Mouse (Mus musculus) liver, embryonic 15.5 days (tissue): ENCODE results near the gene Asf1b. TPM values are rescaled to one million over a fixed set of nuclear protein-coding genes. Genes with fewer than 3 reads are reported as not detected.

ENCODE experiments used
- ATAC-seq: fragments of 200-750 bp; cut with Nextera tagmentation; 2 replicates; pipeline ENCODE4 v1.8.0; 2017; ENCODE audit warnings: moderate number of reproducible peaks, mild to moderate bottlenecking, moderate library complexity; ENCODE audit not compliant: insufficient read depth
- H3K27ac ChIP-seq: fragments of 300-500 bp; sonication (generic); replicated peaks from 2 replicates; pipeline ENCODE4 v1.5.1; 2015; ENCODE audit warnings: mild to moderate bottlenecking, inconsistent platforms
- H3K27me3 ChIP-seq: fragments of 300-500 bp; sonication (generic); 2 replicates; pipeline ENCODE4 v1.6.1; 2015; ENCODE audit warnings: mild to moderate bottlenecking, inconsistent platforms
- H3K36me3 ChIP-seq: fragments of 300-500 bp; sonication (generic); replicated peaks from 2 replicates; pipeline ENCODE4 v1.6.1; 2015; ENCODE audit warnings: moderate library complexity, mild to moderate bottlenecking, inconsistent platforms
- H3K4me1 ChIP-seq: fragments of 300-500 bp; sonication (generic); replicated peaks from 2 replicates; pipeline ENCODE4 v1.6.1; 2015; ENCODE audit warnings: inconsistent platforms
- H3K4me2 ChIP-seq: fragments of 300-500 bp; sonication (generic); 2 replicates; pipeline ENCODE4 v1.6.1; 2015; ENCODE audit warnings: moderate library complexity, mild to moderate bottlenecking, inconsistent platforms
- H3K4me3 ChIP-seq: fragments of 300-500 bp; sonication (generic); replicated peaks from 2 replicates; pipeline ENCODE4 v1.5.1; 2015; ENCODE audit warnings: mild to moderate bottlenecking, inconsistent platforms
- H3K9ac ChIP-seq: fragments of 300-500 bp; sonication (generic); 2 replicates; pipeline ENCODE4 v1.6.1; 2015; ENCODE audit warnings: moderate library complexity, mild to moderate bottlenecking, inconsistent platforms
- H3K9me3 ChIP-seq: fragments of 300-500 bp; sonication (generic); replicated peaks from 2 replicates; pipeline ENCODE4 v1.6.1; 2016; ENCODE audit warnings: inconsistent platforms
- WGBS: fragments of 180-500 bp; shearing (Covaris S2); methylation state at CpG from one replicate; pipeline ENCODE4 v1.1.7; 2015; ENCODE audit warnings: mixed read lengths; ENCODE audit not compliant: insufficient replicate concordance; 5-methylcytosine and 5-hydroxymethylcytosine counted together
- polyA plus RNA-seq: library from polyadenylated mRNA; unstranded; fragments of >200 nt; fragmentation: Nextera tagmentation; extraction: Ambion mirVana; gene quantifications from 2 replicates; pipeline ENCODE4 v1.2.1, GENCODE M21; 2015

Asf1b gene
- polyA plus RNA-seq, 1 experiment from 2014 or later = 118 TPM

DNA sequence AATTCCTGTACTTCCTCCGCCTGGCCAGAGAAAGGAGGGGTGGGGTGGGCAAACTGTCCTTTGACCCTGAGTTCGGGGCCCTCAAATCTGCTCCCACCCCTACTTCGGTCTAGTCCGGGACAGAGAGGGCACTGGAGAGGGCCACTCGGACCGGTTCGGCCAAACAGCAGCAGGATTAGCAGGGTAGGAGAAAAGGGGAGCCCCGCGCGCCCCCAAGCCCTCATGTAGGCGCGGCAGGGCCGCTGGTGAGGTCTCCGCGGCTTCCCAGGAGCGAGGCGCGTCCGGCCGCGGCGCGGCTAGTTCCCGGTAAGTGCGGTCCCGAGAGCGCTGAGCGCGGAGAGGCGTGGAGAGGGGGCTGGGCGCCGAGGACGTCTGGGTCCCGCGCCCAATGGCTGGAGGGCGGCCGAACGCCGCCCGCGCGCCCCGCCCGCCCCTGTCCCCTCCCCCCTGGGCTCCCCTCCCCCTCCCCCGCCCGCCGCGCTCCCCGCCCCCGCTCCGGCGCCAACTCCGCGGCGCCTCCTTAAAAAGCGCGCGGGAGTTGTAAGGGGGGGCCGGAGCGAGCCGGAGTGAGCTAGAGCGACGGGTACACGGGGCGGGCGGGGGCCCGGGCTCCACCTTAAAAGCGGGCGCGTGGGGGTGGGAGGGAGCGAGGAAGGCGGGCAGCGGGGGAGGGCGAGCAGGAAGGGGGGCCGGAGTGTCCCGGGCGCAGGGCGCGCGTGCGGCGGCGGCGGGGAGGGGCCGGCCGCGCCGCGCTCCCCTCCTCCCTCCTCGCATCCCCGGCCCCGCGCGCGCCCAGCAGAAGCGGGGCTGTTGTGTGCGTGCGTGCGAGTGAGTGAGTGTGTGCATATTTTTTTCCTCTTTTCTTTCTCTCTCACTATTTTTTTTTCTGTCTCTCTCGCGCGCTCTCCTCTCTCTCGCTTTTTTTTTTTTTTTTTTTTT is 41.5 kb downstream of the Asf1b start:
- Histone ChIP-seq H3K4me2 (peak overlapping the region; percentile 99), H3K9ac (peak overlapping the region; percentile 92), H3K27ac (peak overlapping the region; percentile 91), H3K4me3 (peak overlapping the region; percentile 84), H3K9me3 (no peaks in the 10 kb centered on the region), H3K4me1 (peaks cover 73% of the 10 kb centered on the region), H3K27me3 (no peaks in the 10 kb centered on the region), H3K36me3 (peaks cover 44% of the 10 kb centered on the region)
- ATAC-seq = peak; percentile 89
- WGBS = under 1% methylated on average over 76 of the region's 103 CpGs

DNA sequence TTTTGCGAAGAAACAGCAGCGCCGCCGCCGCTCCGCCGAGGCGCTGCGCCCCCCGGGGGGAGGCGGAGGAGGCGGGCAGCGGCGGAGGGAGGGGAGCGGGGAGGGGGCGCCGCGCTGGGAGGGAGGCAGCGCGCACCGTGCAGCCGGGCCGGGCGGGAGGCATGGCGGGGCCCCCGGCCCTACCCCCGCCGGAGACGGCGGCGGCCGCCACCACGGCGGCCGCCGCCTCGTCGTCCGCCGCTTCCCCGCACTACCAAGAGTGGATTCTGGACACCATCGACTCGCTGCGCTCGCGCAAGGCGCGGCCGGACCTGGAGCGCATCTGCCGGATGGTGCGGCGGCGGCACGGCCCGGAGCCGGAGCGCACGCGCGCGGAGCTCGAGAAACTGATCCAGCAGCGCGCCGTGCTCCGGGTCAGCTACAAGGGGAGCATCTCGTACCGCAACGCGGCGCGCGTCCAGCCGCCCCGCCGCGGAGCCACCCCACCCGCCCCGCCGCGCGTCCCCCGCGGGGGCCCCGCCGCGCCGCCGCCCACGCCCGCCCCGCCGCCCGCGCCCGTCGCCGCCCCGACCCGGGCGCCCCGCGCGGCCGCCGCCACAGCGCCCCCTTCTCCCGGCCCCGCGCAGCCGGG is 42.3 kb downstream of the Asf1b start, which contains the start of gene Samd1:
TSS of gene Samd1 (plus strand) at position 162 of the 631 bp plus-strand sequence.
- Histone ChIP-seq H3K4me1 (peaks cover 71% of the 10 kb centered on the region), H3K4me3 (peak within 1 kb of the TSS; percentile 84), H3K36me3 (peaks cover 45% of the 10 kb centered on the region), H3K9me3 (no peaks in the 10 kb centered on the region), H3K9ac (peak within 1 kb of the TSS; percentile 92), H3K4me2 (peak within 1 kb of the TSS; percentile 99), H3K27ac (peak within 1 kb of the TSS; percentile 91), H3K27me3 (no peaks in the 10 kb centered on the region)
- ATAC-seq = no peak
- WGBS = under 1% methylated on average over 55 of the region's 112 CpGs

- H3K9ac ChIP-seq = peak overlapping the region; percentile 81
- H3K4me3 ChIP-seq = peak overlapping the region; percentile 83
- peaks cover 71% of the 10 kb centered on the region for H3K4me1 ChIP-seq
- peak overlapping the region; percentile 99 for H3K4me2 ChIP-seq
- H3K9me3 ChIP-seq = no peaks in the 10 kb centered on the region
- WGBS = 2% methylated on average over 86 of the region's 92 CpGs
- H3K36me3 ChIP-seq = peaks cover 48% of the 10 kb centered on the region
- H3K27ac ChIP-seq = peak overlapping the region; percentile 83
- no peak for ATAC-seq
- H3K27me3 ChIP-seq = no peaks in the 10 kb centered on the region
Observed at GRCm38 (mm10) chr8:83998231-83999056, 43.1 kb downstream of the Asf1b start.

- peaks cover 69% of the 10 kb centered on the region for H3K4me1 ChIP-seq
- peaks cover 47% of the 10 kb centered on the region for H3K36me3 ChIP-seq
- peak overlapping the region; percentile 81 for H3K9ac ChIP-seq
- WGBS = 72% methylated on average over 16 of the region's 16 CpGs
- no peaks in the 10 kb centered on the region for H3K9me3 ChIP-seq
- peak overlapping the region; percentile 99 for H3K4me2 ChIP-seq
- no peak for ATAC-seq
- H3K27ac ChIP-seq = 0 out of 2 replicates have a peak overlapping the region, but pooled peaks have one; percentile 83
- H3K4me3 ChIP-seq = peak overlapping the region; percentile 83
- H3K27me3 ChIP-seq = no peaks in the 10 kb centered on the region
Observed at GRCm38 (mm10) chr8:83999057-83999705, 43.9 kb downstream of the Asf1b start.

DNA sequence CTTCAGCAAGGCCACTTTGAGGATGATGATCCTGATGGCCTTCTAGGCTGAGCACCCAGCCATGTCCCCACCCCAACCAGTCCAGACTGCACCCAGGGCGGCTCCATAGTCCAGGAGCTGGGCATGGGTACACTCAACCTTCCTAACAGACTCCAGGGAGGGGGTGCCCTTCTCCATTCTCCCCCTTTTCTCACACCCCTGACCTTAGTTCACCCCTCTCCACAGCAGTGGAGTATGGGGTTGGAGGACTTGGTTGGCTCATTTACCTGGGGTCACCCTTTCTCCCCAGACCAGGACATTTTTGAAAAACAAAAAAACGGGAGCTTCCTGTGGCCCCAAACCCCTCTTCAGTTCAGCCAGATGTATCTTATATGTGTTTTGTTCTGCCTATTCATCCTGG is 44.5 kb downstream of the Asf1b start:
- no peak overlapping the region for H3K27ac ChIP-seq
- H3K4me2 ChIP-seq = peak overlapping the region; percentile 99
- H3K27me3 ChIP-seq = no peaks in the 10 kb centered on the region
- WGBS = 89% methylated on average over 2 of the region's 2 CpGs
- peaks cover 45% of the 10 kb centered on the region for H3K36me3 ChIP-seq
- H3K4me1 ChIP-seq = peaks cover 71% of the 10 kb centered on the region
- H3K9ac ChIP-seq = peak overlapping the region; percentile 12; the same call in 1 of the 2 replicates
- H3K9me3 ChIP-seq = no peaks in the 10 kb centered on the region
- no peak for ATAC-seq
- peak overlapping the region; percentile 83 for H3K4me3 ChIP-seq

DNA sequence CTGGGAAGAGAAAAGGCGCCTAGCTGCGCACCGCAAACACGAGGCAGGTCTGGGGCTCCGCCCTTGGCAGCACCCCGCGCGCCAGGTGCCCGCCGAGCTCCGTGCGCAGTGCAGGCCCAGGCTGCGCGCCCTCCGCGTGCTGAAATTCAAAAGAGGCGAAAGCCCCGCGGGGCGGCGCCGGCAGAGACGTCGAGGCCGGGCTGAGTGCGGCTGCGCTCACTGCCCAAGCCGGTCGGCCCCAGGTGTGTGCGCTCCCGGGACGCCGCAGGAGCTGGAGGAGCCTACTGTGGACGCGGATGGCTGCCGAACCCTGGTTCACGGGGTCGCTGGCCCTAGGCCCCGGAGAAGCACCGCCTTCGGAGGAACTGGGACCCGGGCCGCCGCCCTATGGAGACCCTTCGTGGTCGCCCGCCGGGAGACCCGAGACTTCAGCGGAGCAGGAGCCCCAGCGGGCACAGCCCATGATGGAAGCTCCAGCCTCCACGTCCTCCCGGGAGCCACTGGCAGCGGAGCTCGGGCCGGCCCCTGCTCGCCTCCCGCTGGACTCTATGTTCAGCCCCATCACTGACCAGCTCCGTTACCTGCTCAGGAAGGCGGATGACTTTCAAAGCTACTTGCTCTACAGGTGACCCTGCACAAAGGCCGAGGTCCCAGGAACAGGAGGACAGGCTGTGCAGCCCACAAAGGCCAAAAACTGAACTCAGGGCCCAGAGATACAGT is 46.1 kb downstream of the Asf1b start, which contains the start of gene 1700067K01Rik:
TSS of gene 1700067K01Rik (plus strand) at position 222 of the 720 bp plus-strand sequence.
- ATAC-seq = no peak
- Histone ChIP-seq H3K27me3 (no peaks in the 10 kb centered on the region), H3K4me1 (peaks cover 67% of the 10 kb centered on the region), H3K36me3 (peaks cover 42% of the 10 kb centered on the region), H3K4me2 (no peak within 1 kb of the TSS), H3K27ac (no peak within 1 kb of the TSS), H3K4me3 (no peak within 1 kb of the TSS), H3K9me3 (no peaks in the 10 kb centered on the region), H3K9ac (no peak within 1 kb of the TSS)
- 79% methylated on average over 61 of the region's 61 CpGs for WGBS

DNA sequence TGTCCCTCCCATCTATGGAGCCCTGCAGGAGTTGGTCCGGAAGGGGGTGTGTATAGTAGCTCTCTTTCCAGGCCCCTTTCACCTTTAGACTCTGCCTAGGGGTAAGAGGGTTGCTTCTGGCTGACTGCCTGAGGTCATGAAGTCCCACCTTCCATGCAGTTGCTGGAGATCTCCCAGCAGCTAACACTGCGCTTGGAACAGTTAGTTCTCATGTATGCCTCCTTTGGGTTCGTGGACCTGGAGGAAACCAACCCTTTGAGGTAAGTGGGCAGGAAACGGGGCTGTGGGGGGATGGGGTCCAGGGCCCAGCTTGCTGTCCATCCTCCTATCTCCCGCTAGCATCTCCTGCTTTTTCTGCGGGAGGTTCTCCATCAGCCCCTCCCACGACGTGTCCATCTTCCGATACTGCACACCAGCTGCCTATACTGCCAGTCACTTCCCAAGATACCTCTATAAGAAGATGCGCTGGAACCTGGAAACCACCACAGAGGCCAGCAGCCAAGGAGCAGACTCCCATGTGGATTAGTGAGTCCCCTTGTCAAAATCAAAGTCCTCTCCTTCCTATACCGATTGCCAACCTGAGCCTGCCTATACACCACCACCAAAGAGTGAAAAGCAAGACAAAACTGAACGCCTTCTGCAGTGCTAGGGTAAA is 47.8 kb downstream of the Asf1b start:
- Histone ChIP-seq H3K4me3 (no peak overlapping the region), H3K27ac (no peak overlapping the region), H3K4me2 (0 out of 2 replicates have a peak overlapping the region, but pooled peaks have one; percentile 11), H3K9me3 (no peaks in the 10 kb centered on the region), H3K9ac (no peak overlapping the region), H3K36me3 (peaks cover 42% of the 10 kb centered on the region), H3K27me3 (no peaks in the 10 kb centered on the region), H3K4me1 (peaks cover 64% of the 10 kb centered on the region)
- peak; percentile 8; the same call in 1 of the 2 replicates for ATAC-seq
- WGBS = 63% methylated on average over 12 of the region's 12 CpGs

- H3K4me1 ChIP-seq = peaks cover 58% of the 10 kb centered on the region
- H3K27ac ChIP-seq = peak overlapping the region; percentile 78
- 69% methylated on average over 6 of the region's 6 CpGs for WGBS
- H3K4me3 ChIP-seq = peak overlapping the region; percentile 66; the same call in 1 of the 2 replicates
- no peak for ATAC-seq
- H3K4me2 ChIP-seq = peak overlapping the region; percentile 96
- no peaks in the 10 kb centered on the region for H3K27me3 ChIP-seq
- peaks cover 42% of the 10 kb centered on the region for H3K36me3 ChIP-seq
- no peaks in the 10 kb centered on the region for H3K9me3 ChIP-seq
- peak overlapping the region; percentile 63; the same call in 1 of the 2 replicates for H3K9ac ChIP-seq
Observed at GRCm38 (mm10) chr8:84003612-84004246, 48.4 kb downstream of the Asf1b start.

- H3K27ac ChIP-seq = peak overlapping the region; percentile 78
- peak; percentile 82 for ATAC-seq
- peak overlapping the region; percentile 66 for H3K4me3 ChIP-seq
- peaks cover 4% of the 10 kb centered on the region for H3K27me3 ChIP-seq
- no peaks in the 10 kb centered on the region for H3K9me3 ChIP-seq
- H3K9ac ChIP-seq = peak overlapping the region; percentile 63
- H3K4me1 ChIP-seq = peaks cover 49% of the 10 kb centered on the region
- WGBS = under 1% methylated on average over 30 of the region's 30 CpGs
- peak overlapping the region; percentile 96 for H3K4me2 ChIP-seq
- H3K36me3 ChIP-seq = peaks cover 34% of the 10 kb centered on the region
Observed at GRCm38 (mm10) chr8:84004533-84005201, 49.4 kb downstream of the Asf1b start.
